Mouse (Mus musculus): ENCODE results near the gene Entpd7.

Gene Entpd7

GRCm38 (mm10) chr19:43689419-43690246 is at the start of gene Entpd7:
TSS of gene Entpd7 (plus strand) at chr19:43689672.
- peak; percentile 97 for DNase-seq (ENCODE audit: extremely low read depth, low read depth)

- no peak for DNase-seq (ENCODE audit: extremely low read depth, low read depth)
These were observed 47.6 kb upstream of the Entpd7 start for GRCm38 (mm10) chr19:43641833-43642232.

GRCm38 (mm10) chr19:43642843-43643242 is 46.6 kb upstream of the Entpd7 start:
- DNase-seq (ENCODE audit: extremely low read depth, low read depth): no peak

- no peak for DNase-seq (ENCODE audit: extremely low read depth, low read depth)
These were observed 44.0 kb upstream of the Entpd7 start for GRCm38 (mm10) chr19:43645508-43645907.

- no peak for DNase-seq (ENCODE audit: extremely low read depth, low read depth)
These were observed 42.6 kb upstream of the Entpd7 start for GRCm38 (mm10) chr19:43646852-43647251.

- no peak for DNase-seq (ENCODE audit: extremely low read depth, low read depth)
These were observed 42.2 kb upstream of the Entpd7 start for GRCm38 (mm10) chr19:43647261-43647660.

GRCm38 (mm10) chr19:43648343-43648742 is 41.1 kb upstream of the Entpd7 start:
- no peak for DNase-seq (ENCODE audit: extremely low read depth, low read depth)

GRCm38 (mm10) chr19:43651241-43651785 is 38.2 kb upstream of the Entpd7 start:
- DNase-seq (ENCODE audit: extremely low read depth, low read depth): no peak

- DNase-seq (ENCODE audit: extremely low read depth, low read depth): peak; percentile 59
These were observed 33.6 kb upstream of the Entpd7 start for GRCm38 (mm10) chr19:43655735-43656492.

GRCm38 (mm10) chr19:43659632-43660031 is 29.8 kb upstream of the Entpd7 start:
- DNase-seq (ENCODE audit: extremely low read depth, low read depth): no peak

- DNase-seq (ENCODE audit: extremely low read depth, low read depth): no peak
These were observed 28.7 kb upstream of the Entpd7 start for GRCm38 (mm10) chr19:43660774-43661173.

- no peak for DNase-seq (ENCODE audit: extremely low read depth, low read depth)
These were observed 27.1 kb upstream of the Entpd7 start for GRCm38 (mm10) chr19:43662176-43662967.

GRCm38 (mm10) chr19:43663471-43663870 is 26.0 kb upstream of the Entpd7 start:
- no peak for DNase-seq (ENCODE audit: extremely low read depth, low read depth)

GRCm38 (mm10) chr19:43665441-43666048 is 23.9 kb upstream of the Entpd7 start:
- DNase-seq (ENCODE audit: extremely low read depth, low read depth): no peak

- DNase-seq (ENCODE audit: extremely low read depth, low read depth): no peak
These were observed 22.6 kb upstream of the Entpd7 start for GRCm38 (mm10) chr19:43666661-43667429.

- no peak for DNase-seq (ENCODE audit: extremely low read depth, low read depth)
These were observed 22.1 kb upstream of the Entpd7 start for GRCm38 (mm10) chr19:43667430-43667809.

GRCm38 (mm10) chr19:43669136-43669759 is 20.2 kb upstream of the Entpd7 start:
- no peak for DNase-seq (ENCODE audit: extremely low read depth, low read depth)

GRCm38 (mm10) chr19:43671054-43671453 is 18.4 kb upstream of the Entpd7 start:
- no peak for DNase-seq (ENCODE audit: extremely low read depth, low read depth)

GRCm38 (mm10) chr19:43673513-43674315 is 15.8 kb upstream of the Entpd7 start:
- peak; percentile 55 for DNase-seq (ENCODE audit: extremely low read depth, low read depth)

Measured in MEL-GATA-1-ER (cell line).